Mouse (Mus musculus) kidney, adult 2 months (tissue): Measurements from ENCODE around the gene C2cd5.

ENCODE experiments used
- CTCF ChIP-seq: fragments of 200-500 bp; conservative IDR thresholded peaks from 2 replicates; pipeline ENCODE4 v1.5.1; 2011; ENCODE audit warnings: low read depth, mild to moderate bottlenecking, control low read depth, low read length, moderate library complexity, mixed read lengths; ENCODE audit not compliant: insufficient read depth, insufficient read length
- POLR2A ChIP-seq: fragments of 200-500 bp; IDR thresholded peaks from one replicate; pipeline ENCODE4 v1.6.1; 2011; ENCODE audit warnings: low read depth, low read length, control low read depth

- TF ChIP-seq POLR2A (no peak), CTCF (no peak)
These were observed 126.7 kb downstream of the C2cd5 start for GRCm38 (mm10) chr6:142973289-142973688.
